In genomic region chr5:32204653-32205052, GRCm38 (mm10) we compare ENCODE assay signal across 10 mouse cellular contexts. TPM values are rescaled to one million over a fixed set of nuclear protein-coding genes. Genes with fewer than 3 reads are reported as not detected.
A peak's percentile ranks its signal among the peaks of the same experiment; 100 is the strongest.
DNase-seq lines count a peak whose midpoint lies in the region; ATAC-seq and TF ChIP-seq lines count a peak whose summit lies in the region.
"Had no signal": no experiment of that assay in that cellular context is flagged by ENCODE, and none has a peak within 500 bp of the region (broad histone marks: within the 10 kb centered on the region; RNA-seq: fewer than 3 reads in every experiment).

No protein-coding gene starts in this region.

- intact Hi-C loops in left cerebral cortex, postnatal 36 days (cut with DNase I), result no loop called here

- WGBS in hindbrain, postnatal 0 days, result 69% methylated on average over 4 of the region's 4 CpGs
- WGBS in hindbrain, embryonic 16.5 days, result 76% methylated on average over 4 of the region's 4 CpGs
- 79% methylated on average over 4 of the region's 4 CpGs for WGBS in kidney, embryonic 14.5 days

- H3K4me1 ChIP-seq in hindbrain, postnatal 0 days (ENCODE audit: insufficient read depth, low read length), result no peaks in the 10 kb centered on the region
- H3K4me1 ChIP-seq in hindbrain, embryonic 16.5 days (ENCODE audit: control insufficient read depth, insufficient read depth, low read depth, low read length), result no peaks in the 10 kb centered on the region
- H3K4me1 ChIP-seq in kidney, embryonic 14.5 days (ENCODE audit: control insufficient read depth, insufficient read depth, low read length), result no peaks in the 10 kb centered on the region
- H3K4me1 ChIP-seq: hindbrain, embryonic 12.5 days had no signal

- no peak overlapping the region for H3K4me2 ChIP-seq in hindbrain, postnatal 0 days (ENCODE audit: low read depth, low read length)
- H3K4me2 ChIP-seq in hindbrain, embryonic 16.5 days (ENCODE audit: low read length), result no peak overlapping the region
- no peak overlapping the region for H3K4me2 ChIP-seq in kidney, embryonic 14.5 days (replicated peaks; ENCODE audit: low read depth, low read length)
- H3K4me2 ChIP-seq: hindbrain, embryonic 12.5 days had no signal

- H3K9me3 ChIP-seq in hindbrain, postnatal 0 days (ENCODE audit: low read length), result no peaks in the 10 kb centered on the region
- H3K9me3 ChIP-seq in hindbrain, embryonic 16.5 days (ENCODE audit: control insufficient read depth, low read length), result no peaks in the 10 kb centered on the region
- no peaks in the 10 kb centered on the region for H3K9me3 ChIP-seq in kidney, embryonic 14.5 days (ENCODE audit: control insufficient read depth, low read length)
- H3K9me3 ChIP-seq: hindbrain, embryonic 12.5 days; megakaryocyte, embryonic 14.5 days had no signal

- no peak for ATAC-seq in hindbrain, postnatal 0 days
- ATAC-seq in hindbrain, embryonic 16.5 days, result no peak
- ATAC-seq in hematopoietic stem cell, adult 5-6 weeks (replicated peaks in 1 of 2; ENCODE audit: insufficient read depth in 1 of 2, low FRiP score in 2 of 2, low TSS enrichment in 1 of 2, low read depth in 1 of 2, poor library complexity in 2 of 2, severe bottlenecking in 2 of 2), result peak; percentile 69 to 92
- ATAC-seq in kidney, embryonic 14.5 days (ENCODE audit: low FRiP score, low TSS enrichment), result no peak

- no peak for DNase-seq in hindbrain, postnatal 0 days (ENCODE audit: low spot score)
- DNase-seq in 416B (ENCODE audit: low read depth) (peak; percentile 39), ES-CJ7 (ENCODE audit: low read depth, low spot score) (peak; percentile 41), adipocyte (ENCODE audit: low spot score) (no peak)
- DNase-seq in left cerebral cortex, postnatal 36 days (ENCODE audit: low spot score in 2 of 2), result no peak

- no peaks in the 10 kb centered on the region for H3K27me3 ChIP-seq in hindbrain, postnatal 0 days (ENCODE audit: insufficient read depth, low read length)
- no peaks in the 10 kb centered on the region for H3K27me3 ChIP-seq in hindbrain, embryonic 16.5 days (replicated peaks; ENCODE audit: control insufficient read depth, insufficient read depth, low read length)
- H3K27me3 ChIP-seq in kidney, embryonic 14.5 days (ENCODE audit: control insufficient read depth, insufficient read depth, low read length), result no peaks in the 10 kb centered on the region
- H3K27me3 ChIP-seq: hindbrain, embryonic 12.5 days had no signal

- H3K27ac ChIP-seq in hindbrain, postnatal 0 days, result no peak overlapping the region
- H3K27ac ChIP-seq in hindbrain, embryonic 16.5 days (ENCODE audit: low read depth, low read length), result no peak overlapping the region
- no peak overlapping the region for H3K27ac ChIP-seq in kidney, embryonic 14.5 days (ENCODE audit: low read depth, low read length)
- H3K27ac ChIP-seq: hindbrain, embryonic 12.5 days had no signal

- TF ChIP-seq CTCF in hindbrain, postnatal 0 days (IDR thresholded peaks at IDR 0.05; ENCODE audit: low read depth), result peak; percentile 65

- no peak overlapping the region for H3K4me3 ChIP-seq in hindbrain, postnatal 0 days (ENCODE audit: low read length)
- no peak overlapping the region for H3K4me3 ChIP-seq in hindbrain, embryonic 16.5 days (ENCODE audit: low read length)
- H3K4me3 ChIP-seq in kidney, embryonic 14.5 days (ENCODE audit: low read length), result no peak overlapping the region
- H3K4me3 ChIP-seq: hindbrain, embryonic 12.5 days; megakaryocyte, embryonic 14.5 days had no signal

- no peak overlapping the region for H3K9ac ChIP-seq in hindbrain, postnatal 0 days (replicated peaks; ENCODE audit: low read length)
- no peak overlapping the region for H3K9ac ChIP-seq in hindbrain, embryonic 16.5 days (ENCODE audit: low read depth, low read length)
- H3K9ac ChIP-seq in kidney, embryonic 14.5 days (ENCODE audit: low read depth, low read length), result no peak overlapping the region
- H3K9ac ChIP-seq: hindbrain, embryonic 12.5 days had no signal

- H3K36me3 ChIP-seq in hindbrain, postnatal 0 days (ENCODE audit: insufficient read depth, low read length), result no peaks in the 10 kb centered on the region
- H3K36me3 ChIP-seq in hindbrain, embryonic 16.5 days (ENCODE audit: control insufficient read depth, insufficient read depth, low read length), result no peaks in the 10 kb centered on the region
- H3K36me3 ChIP-seq in kidney, embryonic 14.5 days (ENCODE audit: control insufficient read depth, insufficient read depth, low read length), result no peaks in the 10 kb centered on the region
- H3K36me3 ChIP-seq: hindbrain, embryonic 12.5 days had no signal

RNA-seq across cellular contexts. Expression of gene Plb1, which starts 27.9 kb away (rescaled TPM):
- total RNA-seq in hindbrain, postnatal 0 days (2014; rRNA removed), result 0.10 and 0.25 TPM in 2 replicates
- polyA plus RNA-seq in hindbrain, postnatal 0 days (2015; fragmentation: Nextera tagmentation; extraction: Ambion mirVana), result 0.10 and 0.16 TPM in 2 replicates
- 0.05 TPM in 1 of 2 replicates, not detected in the other for polyA plus RNA-seq in hindbrain, embryonic 16.5 days (2015; fragmentation: Nextera tagmentation; extraction: Ambion mirVana)
- not detected in 2 replicates for total RNA-seq in hematopoietic stem cell, adult 5-6 weeks (2017)
- 1 to 10 TPM in 1 of 2 experiments, under 1 TPM in 1; 0.68 to 2.1 TPM for total RNA-seq in left cerebral cortex, postnatal 36 days (2021)
- not detected in 2 replicates for polyA plus RNA-seq in kidney, embryonic 14.5 days (2014; fragmentation: Nextera tagmentation; extraction: Ambion mirVana)

Comparison
In these comparisons a context has a peak if more than half of its experiments do, and no peak if none do; other contexts are left out.
1. ATAC-seq: peak in hematopoietic stem cell, adult 5-6 weeks (2 of 2); none in hindbrain, postnatal 0 days (single experiment), hindbrain, embryonic 16.5 days (single experiment) and kidney, embryonic 14.5 days (single experiment).
2. DNase-seq: peak in 416B (single experiment) and ES-CJ7 (single experiment); none in hindbrain, postnatal 0 days (single experiment), adipocyte (single experiment) and left cerebral cortex, postnatal 36 days (0 of 2).